Mouse (Mus musculus): Measurements from ENCODE around the gene Rin1. TPM values are rescaled to one million over a fixed set of nuclear protein-coding genes. Genes with fewer than 3 reads are reported as not detected.

Rin1 gene
- total and polyA plus RNA-seq, 3 experiments = 0.13 to 0.89 (median 0.47) TPM

DNA sequence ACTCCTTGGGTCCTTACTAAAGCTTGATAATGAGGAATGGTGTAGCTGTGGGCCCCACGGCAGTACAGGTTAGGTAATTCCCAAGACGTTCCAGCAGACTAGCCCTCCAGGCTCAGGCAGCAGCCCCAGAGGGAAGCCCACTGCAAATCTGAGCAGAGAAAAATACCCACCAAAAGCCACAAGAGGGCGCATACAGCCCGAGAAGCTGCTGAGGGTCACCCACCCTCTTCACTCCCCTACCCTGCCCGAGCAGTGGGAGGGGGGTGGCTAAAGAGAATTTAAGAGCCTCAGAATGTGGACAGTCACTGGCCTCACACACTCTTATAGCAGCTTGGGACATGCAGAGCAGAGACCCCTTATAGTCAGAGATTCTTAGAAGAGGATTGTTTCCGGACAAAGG, 6.0 kb downstream of the Rin1 start:
- Histone ChIP-seq H3K9me3 (replicated peaks; ENCODE audit: low read length) (no peaks in the 10 kb centered on the region), H3K4me1 (ENCODE audit: control insufficient read depth in 1 of 2, insufficient read depth in 2 of 2) (peaks cover 11 to 14% of the 10 kb centered on the region in 2 experiments), H3K27ac (ENCODE audit: insufficient read depth, low read depth) (no peak overlapping the region), H3K27me3 (replicated peaks) (peaks cover 3% of the 10 kb centered on the region), H3K4me2 (ENCODE audit: insufficient read depth, low read depth, poor library complexity, severe bottlenecking) (no peak overlapping the region), H3K79me2 (replicated peaks; ENCODE audit: control insufficient read depth, extremely low read depth, insufficient read depth, poor library complexity, severe bottlenecking) (no peaks in the 10 kb centered on the region), H3K4me3 (replicated peaks in 1 of 3; ENCODE audit: low read depth in 2 of 3, low read length in 2 of 3, poor library complexity in 1 of 3) (no peak overlapping the region), H3K36me3 (replicated peaks in 1 of 2; ENCODE audit: control insufficient read depth in 1 of 2, insufficient read depth in 1 of 2, low read length in 1 of 2) (peaks cover 0 to 36% of the 10 kb centered on the region in 2 experiments), H3K9ac (ENCODE audit: insufficient read depth, low read depth) (no peak overlapping the region)
- DNase-seq (ENCODE audit: extremely low read depth) = peak; percentile 20
- dilution Hi-C loops (cut with MboI; ENCODE audit: extremely low pct_ligation_motif_present, extremely low pct_unique_long_range_greater_than_20kb, low sequenced_read_pairs) (no loop called here), in situ Hi-C loops (cut with MboI; ENCODE audit: low pct_ligation_motif_present, low pct_unique_long_range_greater_than_20kb, low sequenced_read_pairs) (no loop called here)
- TF ChIP-seq CHD1 (IDR thresholded peaks at IDR 0.05; ENCODE audit: low read depth, low read length) (no peak), ELF1 (IDR thresholded peaks at IDR 0.05; ENCODE audit: low read depth, low read length) (no peak), SMC3 (IDR thresholded peaks at IDR 0.05; ENCODE audit: low read depth, low read length) (peak; percentile 73), USF1 (IDR thresholded peaks at IDR 0.05; ENCODE audit: low read depth, low read length) (no peak), MYC (IDR thresholded peaks at IDR 0.05; ENCODE audit: low read depth, low read length) (no peak), ETS1 (conservative IDR thresholded peaks at IDR 0.05; ENCODE audit: low read depth, low read length) (no peak), ZC3H11A (IDR thresholded peaks at IDR 0.05; ENCODE audit: low read depth, low read length) (no peak), BHLHE40 (IDR thresholded peaks at IDR 0.05; ENCODE audit: low read depth, low read length) (no peak), SIN3A (IDR thresholded peaks at IDR 0.05; ENCODE audit: low read length) (no peak), CHD2 (IDR thresholded peaks at IDR 0.05; ENCODE audit: low read length) (no peak), TCF12 (IDR thresholded peaks at IDR 0.05; ENCODE audit: low read depth, low read length) (no peak), RAD21 (IDR thresholded peaks at IDR 0.05; ENCODE audit: low read depth, low read length) (peak; percentile 59), E2F4 (IDR thresholded peaks at IDR 0.05; ENCODE audit: insufficient replicate concordance, low read depth, low read length) (no peak), MAX (IDR thresholded peaks at IDR 0.05; ENCODE audit: low read length) (no peak), POLR2AphosphoS2 (IDR thresholded peaks at IDR 0.05; ENCODE audit: low read depth, low read length) (no peak), HCFC1 (IDR thresholded peaks at IDR 0.05; ENCODE audit: low read depth, low read length) (no peak), UBTF (IDR thresholded peaks at IDR 0.05; ENCODE audit: low read depth, low read length) (no peak), ZNF384 (IDR thresholded peaks at IDR 0.05; ENCODE audit: low read depth, low read length) (no peak), EP300 (IDR thresholded peaks at IDR 0.05; ENCODE audit: low read length) (no peak), CTCF (conservative IDR thresholded peaks at IDR 0.05 in 1 of 2, IDR thresholded peaks at IDR 0.05 in 1 of 2; ENCODE audit: low read depth in 2 of 2, low read length in 2 of 2) (peak; percentile 26 to 78; a peak in 2 of 4 replicates), NRF1 (IDR thresholded peaks at IDR 0.05; ENCODE audit: low read depth, low read length) (no peak), TBP (conservative IDR thresholded peaks at IDR 0.05; ENCODE audit: low read depth, low read length) (no peak), KAT2A (IDR thresholded peaks at IDR 0.05; ENCODE audit: insufficient replicate concordance, low read length) (no peak)

Measured in CH12.LX (cell line).